Mouse (Mus musculus) midbrain, embryonic 13.5 days (tissue): ENCODE results near the gene Kl. TPM values are rescaled to one million over a fixed set of nuclear protein-coding genes. Genes with fewer than 3 reads are reported as not detected.

Experiments used
- ATAC-seq: fragments of 200-750 bp; cut with Nextera tagmentation; 2 replicates; pipeline ENCODE4 v1.8.0; 2017; ENCODE audit warnings: mild to moderate bottlenecking, moderate TSS enrichment, moderate library complexity
- H3K27ac ChIP-seq: fragments of 300-500 bp; sonication (generic); 2 replicates; pipeline ENCODE4 v1.5.1; 2015; ENCODE audit warnings: inconsistent platforms, mild to moderate bottlenecking, moderate library complexity
- H3K27me3 ChIP-seq: fragments of 300-500 bp; sonication (generic); 2 replicates; pipeline ENCODE4 v1.6.1; 2015; ENCODE audit warnings: mild to moderate bottlenecking, inconsistent platforms
- H3K36me3 ChIP-seq: fragments of 300-500 bp; sonication (generic); 2 replicates; pipeline ENCODE4 v1.6.1; 2015; ENCODE audit warnings: mild to moderate bottlenecking, inconsistent platforms
- H3K4me1 ChIP-seq: fragments of 300-500 bp; sonication (generic); replicated peaks from 2 replicates; pipeline ENCODE4 v1.6.1; 2015; ENCODE audit warnings: inconsistent platforms
- H3K4me2 ChIP-seq: fragments of 300-500 bp; sonication (generic); replicated peaks from 2 replicates; pipeline ENCODE4 v1.6.1; 2015; ENCODE audit warnings: moderate library complexity, mild to moderate bottlenecking, inconsistent platforms
- H3K4me3 ChIP-seq: fragments of 300-500 bp; sonication (generic); replicated peaks from 2 replicates; pipeline ENCODE4 v1.5.1; 2015; ENCODE audit warnings: mild to moderate bottlenecking, inconsistent platforms
- H3K9ac ChIP-seq: fragments of 300-500 bp; sonication (generic); replicated peaks from 2 replicates; pipeline ENCODE4 v1.6.1; 2015; ENCODE audit warnings: mild to moderate bottlenecking, inconsistent platforms
- H3K9me3 ChIP-seq: fragments of 300-500 bp; sonication (generic); 2 replicates; pipeline ENCODE4 v1.6.1; 2016; ENCODE audit warnings: mild to moderate bottlenecking, inconsistent platforms
- WGBS: fragments of 180-500 bp; shearing (Covaris S2); methylation state at CpG from one replicate; pipeline ENCODE4 v1.1.7; 2015; 5-methylcytosine and 5-hydroxymethylcytosine counted together
- polyA plus RNA-seq: library from polyadenylated mRNA; unstranded; fragments of >200 nt; fragmentation: Nextera tagmentation; extraction: Ambion mirVana; gene quantifications from 2 replicates; pipeline ENCODE4 v1.2.1, GENCODE M21; 2015

The Kl gene
- polyA plus RNA-seq, 1 experiment from 2014 or later, result 0.67 TPM

- no peak for ATAC-seq
- no peaks in the 10 kb centered on the region for H3K27me3 ChIP-seq
- H3K27ac ChIP-seq, result no peak overlapping the region
- H3K4me1 ChIP-seq, result peaks cover 13% of the 10 kb centered on the region
- H3K4me3 ChIP-seq, result no peak overlapping the region
- H3K4me2 ChIP-seq, result no peak overlapping the region
- 78% methylated on average over 13 of the region's 13 CpGs for WGBS
- H3K9me3 ChIP-seq, result no peaks in the 10 kb centered on the region
- no peak overlapping the region for H3K9ac ChIP-seq
- H3K36me3 ChIP-seq, result no peaks in the 10 kb centered on the region
Observed at GRCm38 (mm10) chr5:151020031-151020820, 67.8 kb downstream of the Kl start.

- no peaks in the 10 kb centered on the region for H3K27me3 ChIP-seq
- ATAC-seq, result no peak
- no peak overlapping the region for H3K4me2 ChIP-seq
- WGBS, result 84% methylated on average over 14 of the region's 14 CpGs
- H3K4me3 ChIP-seq, result no peak overlapping the region
- H3K27ac ChIP-seq, result no peak overlapping the region
- no peaks in the 10 kb centered on the region for H3K9me3 ChIP-seq
- no peak overlapping the region for H3K9ac ChIP-seq
- no peaks in the 10 kb centered on the region for H3K36me3 ChIP-seq
- peaks cover 13% of the 10 kb centered on the region for H3K4me1 ChIP-seq
Observed at GRCm38 (mm10) chr5:151020831-151021230, 68.4 kb downstream of the Kl start.

- Histone ChIP-seq H3K36me3 (no peaks in the 10 kb centered on the region), H3K9me3 (no peaks in the 10 kb centered on the region), H3K4me1 (peaks cover 15% of the 10 kb centered on the region), H3K27me3 (no peaks in the 10 kb centered on the region), H3K4me2 (no peak overlapping the region), H3K4me3 (no peak overlapping the region), H3K27ac (no peak overlapping the region), H3K9ac (no peak overlapping the region)
- ATAC-seq, result no peak
- WGBS, result 87% methylated on average over 7 of the region's 7 CpGs
Observed at GRCm38 (mm10) chr5:151022026-151022425, 69.6 kb downstream of the Kl start.

- H3K4me2 ChIP-seq, result 0 out of 2 replicates have a peak overlapping the region, but pooled peaks have one; percentile 29
- no peaks in the 10 kb centered on the region for H3K27me3 ChIP-seq
- H3K9ac ChIP-seq, result no peak overlapping the region
- no peaks in the 10 kb centered on the region for H3K9me3 ChIP-seq
- no peak for ATAC-seq
- H3K4me1 ChIP-seq, result peaks cover 24% of the 10 kb centered on the region
- no peak overlapping the region for H3K27ac ChIP-seq
- H3K36me3 ChIP-seq, result no peaks in the 10 kb centered on the region
- no peak overlapping the region for H3K4me3 ChIP-seq
- WGBS, result 11% methylated on average over 1 of the region's 1 CpGs
Observed at GRCm38 (mm10) chr5:151022939-151023338, 70.5 kb downstream of the Kl start.

GRCm38 (mm10) chr5:151023461-151023860 lies 71.1 kb downstream of the Kl start:
- Histone ChIP-seq H3K36me3 (no peaks in the 10 kb centered on the region), H3K4me2 (peak overlapping the region; percentile 29), H3K4me3 (no peak overlapping the region), H3K4me1 (peaks cover 26% of the 10 kb centered on the region), H3K27ac (no peak overlapping the region), H3K27me3 (no peaks in the 10 kb centered on the region), H3K9ac (no peak overlapping the region), H3K9me3 (no peaks in the 10 kb centered on the region)
- WGBS, result 7% methylated on average over 8 of the region's 8 CpGs
- no peak for ATAC-seq

GRCm38 (mm10) chr5:151024483-151024882 lies 72.1 kb downstream of the Kl start:
- Histone ChIP-seq H3K4me2 (no peak overlapping the region), H3K27ac (no peak overlapping the region), H3K36me3 (no peaks in the 10 kb centered on the region), H3K4me3 (no peak overlapping the region), H3K9me3 (no peaks in the 10 kb centered on the region), H3K27me3 (no peaks in the 10 kb centered on the region), H3K9ac (no peak overlapping the region), H3K4me1 (peaks cover 26% of the 10 kb centered on the region)
- ATAC-seq, result no peak
- 83% methylated on average over 2 of the region's 2 CpGs for WGBS

GRCm38 (mm10) chr5:151026069-151026468 lies 73.7 kb downstream of the Kl start:
- ATAC-seq, result no peak
- H3K4me2 ChIP-seq, result no peak overlapping the region
- H3K4me3 ChIP-seq, result no peak overlapping the region
- no peak overlapping the region for H3K9ac ChIP-seq
- H3K9me3 ChIP-seq, result no peaks in the 10 kb centered on the region
- no peaks in the 10 kb centered on the region for H3K27me3 ChIP-seq
- WGBS, result 93% methylated on average over 4 of the region's 4 CpGs
- H3K36me3 ChIP-seq, result no peaks in the 10 kb centered on the region
- no peak overlapping the region for H3K27ac ChIP-seq
- H3K4me1 ChIP-seq, result peaks cover 26% of the 10 kb centered on the region

- no peak overlapping the region for H3K4me2 ChIP-seq
- no peaks in the 10 kb centered on the region for H3K9me3 ChIP-seq
- H3K27ac ChIP-seq, result 0 out of 2 replicates have a peak overlapping the region, but pooled peaks have one; percentile 9
- no peaks in the 10 kb centered on the region for H3K36me3 ChIP-seq
- H3K27me3 ChIP-seq, result no peaks in the 10 kb centered on the region
- no peak overlapping the region for H3K9ac ChIP-seq
- ATAC-seq, result peak; percentile 86
- 30% methylated on average over 7 of the region's 7 CpGs for WGBS
- no peak overlapping the region for H3K4me3 ChIP-seq
- H3K4me1 ChIP-seq, result peaks cover 26% of the 10 kb centered on the region
Observed at GRCm38 (mm10) chr5:151027171-151027570, 74.8 kb downstream of the Kl start.

- H3K4me3 ChIP-seq, result no peak overlapping the region
- H3K27ac ChIP-seq, result no peak overlapping the region
- H3K36me3 ChIP-seq, result no peaks in the 10 kb centered on the region
- 66% methylated on average over 6 of the region's 6 CpGs for WGBS
- no peak overlapping the region for H3K4me2 ChIP-seq
- H3K27me3 ChIP-seq, result no peaks in the 10 kb centered on the region
- H3K9me3 ChIP-seq, result no peaks in the 10 kb centered on the region
- no peak overlapping the region for H3K9ac ChIP-seq
- peaks cover 13% of the 10 kb centered on the region for H3K4me1 ChIP-seq
- no peak for ATAC-seq
Observed at GRCm38 (mm10) chr5:151028906-151029305, 76.5 kb downstream of the Kl start.

GRCm38 (mm10) chr5:151034715-151035512 lies 82.5 kb downstream of the Kl start:
- H3K4me1 ChIP-seq, result no peaks in the 10 kb centered on the region
- H3K36me3 ChIP-seq, result no peaks in the 10 kb centered on the region
- no peaks in the 10 kb centered on the region for H3K9me3 ChIP-seq
- H3K27me3 ChIP-seq, result no peaks in the 10 kb centered on the region
- ATAC-seq, result no peak
- H3K4me2 ChIP-seq, result no peak overlapping the region
- no peak overlapping the region for H3K9ac ChIP-seq
- no peak overlapping the region for H3K4me3 ChIP-seq
- H3K27ac ChIP-seq, result no peak overlapping the region
- WGBS, result 80% methylated on average over 9 of the region's 9 CpGs

- Histone ChIP-seq H3K9ac (no peak overlapping the region), H3K4me3 (no peak overlapping the region), H3K27ac (no peak overlapping the region), H3K36me3 (no peaks in the 10 kb centered on the region), H3K4me2 (no peak overlapping the region), H3K4me1 (no peaks in the 10 kb centered on the region), H3K9me3 (no peaks in the 10 kb centered on the region), H3K27me3 (no peaks in the 10 kb centered on the region)
- WGBS, result 76% methylated on average over 7 of the region's 7 CpGs
- ATAC-seq, result no peak
Observed at GRCm38 (mm10) chr5:151037871-151038270, 85.5 kb downstream of the Kl start.

GRCm38 (mm10) chr5:151042911-151043310 lies 90.5 kb downstream of the Kl start:
- Histone ChIP-seq H3K4me3 (no peak overlapping the region), H3K4me1 (no peaks in the 10 kb centered on the region), H3K27ac (no peak overlapping the region), H3K9me3 (no peaks in the 10 kb centered on the region), H3K36me3 (no peaks in the 10 kb centered on the region), H3K27me3 (no peaks in the 10 kb centered on the region), H3K4me2 (no peak overlapping the region), H3K9ac (no peak overlapping the region)
- no peak for ATAC-seq
- WGBS, result 98% methylated on average over 5 of the region's 5 CpGs
